ENCODE assay signal across 28 mouse cellular contexts in the genomic region with DNA sequence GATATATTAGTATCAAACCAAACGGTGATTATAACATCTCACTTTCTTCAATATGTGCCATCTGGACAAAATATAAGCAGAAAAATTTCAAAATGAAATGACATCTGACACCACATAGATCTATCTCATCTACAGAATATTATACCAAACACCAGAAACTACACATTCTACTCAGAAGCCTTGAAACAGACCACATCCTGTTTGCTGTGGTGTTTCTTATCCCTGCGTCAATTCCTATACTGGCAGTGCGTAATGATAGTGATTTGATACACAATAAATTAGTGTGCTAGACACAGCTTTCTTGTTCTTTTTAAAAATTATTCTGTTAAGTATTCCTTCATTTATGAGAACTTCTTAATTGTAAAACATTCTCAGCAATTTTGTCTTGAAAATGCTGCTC.
DNase-seq lines count a peak whose midpoint lies in the region; ATAC-seq lines count a peak whose summit lies in the region.
"Had no signal": no experiment of that assay in that cellular context is flagged by ENCODE, and none has a peak within 500 bp of the region (broad histone marks: within the 10 kb centered on the region; RNA-seq: fewer than 3 reads in every experiment).

No protein-coding gene starts in this region.

- H3K27me3 ChIP-seq in neural tube, embryonic 15.5 days (replicated peaks), result no peaks in the 10 kb centered on the region
- H3K27me3 ChIP-seq in midbrain, embryonic 15.5 days (replicated peaks), result no peaks in the 10 kb centered on the region
- H3K27me3 ChIP-seq: embryonic facial prominence, embryonic 13.5 days; forebrain, embryonic 12.5 days; forebrain, embryonic 15.5 days; hindbrain, embryonic 15.5 days had no signal

- peaks cover 7% of the 10 kb centered on the region; the same call in 1 of the 2 replicates for H3K4me1 ChIP-seq in neural tube, embryonic 15.5 days
- no peaks in the 10 kb centered on the region for H3K4me1 ChIP-seq in midbrain, embryonic 15.5 days
- H3K4me1 ChIP-seq: forebrain, embryonic 12.5 days; hindbrain, embryonic 15.5 days had no signal

- H3K4me3 ChIP-seq in neural tube, embryonic 15.5 days (replicated peaks), result no peak overlapping the region
- no peak overlapping the region for H3K4me3 ChIP-seq in midbrain, embryonic 15.5 days
- H3K4me3 ChIP-seq: embryonic facial prominence, embryonic 10.5 days; embryonic facial prominence, embryonic 13.5 days; erythroblast, embryonic 14.5 days; forebrain, embryonic 12.5 days; forebrain, embryonic 15.5 days; gastrocnemius, adult 2 months; hindbrain, embryonic 10.5 days; hindbrain, embryonic 15.5 days had no signal

- 90% methylated on average over 3 of the region's 3 CpGs for WGBS in neural tube, embryonic 15.5 days
- WGBS in midbrain, embryonic 15.5 days, result 94% methylated on average over 3 of the region's 3 CpGs

- no peak overlapping the region for H3K9ac ChIP-seq in neural tube, embryonic 15.5 days (replicated peaks)
- H3K9ac ChIP-seq in midbrain, embryonic 15.5 days, result no peak overlapping the region
- H3K9ac ChIP-seq: embryonic facial prominence, embryonic 13.5 days; forebrain, embryonic 12.5 days; forebrain, embryonic 15.5 days; hindbrain, embryonic 15.5 days had no signal

- H3K4me2 ChIP-seq in neural tube, embryonic 15.5 days, result no peak overlapping the region
- H3K4me2 ChIP-seq in midbrain, embryonic 15.5 days, result no peak overlapping the region
- H3K4me2 ChIP-seq: embryonic facial prominence, embryonic 13.5 days; forebrain, embryonic 12.5 days; forebrain, embryonic 15.5 days; heart, embryonic 11.5 days; hindbrain, embryonic 15.5 days had no signal

- peak; percentile 77 for ATAC-seq in CD4-positive, CD25-positive, alpha-beta regulatory T cell, adult 4 months
- 0 out of 2 replicates have a peak, but pooled peaks have one; percentile 22 for ATAC-seq in common myeloid progenitor, adult 5-6 weeks (replicated peaks; ENCODE audit: low read depth, poor library complexity, severe bottlenecking)
- no peak for ATAC-seq in neural tube, embryonic 15.5 days (ENCODE audit: low FRiP score)
- ATAC-seq in midbrain, embryonic 15.5 days (replicated peaks), result no peak
- ATAC-seq: intestine, embryonic 16.5 days had no signal

- no peaks in the 10 kb centered on the region for H3K9me3 ChIP-seq in neural tube, embryonic 15.5 days (replicated peaks)
- H3K9me3 ChIP-seq in midbrain, embryonic 15.5 days, result no peaks in the 10 kb centered on the region
- H3K9me3 ChIP-seq: embryonic facial prominence, embryonic 10.5 days; embryonic facial prominence, embryonic 13.5 days; forebrain, embryonic 12.5 days; forebrain, embryonic 15.5 days; hindbrain, embryonic 10.5 days; hindbrain, embryonic 15.5 days had no signal

- DNase-seq in CD4-positive helper T cell, adult 2 months (ENCODE audit: low read depth, low spot score), result peak; percentile 36
- peak; percentile 54 for DNase-seq in naive thymus-derived CD4-positive, alpha-beta T cell, adult 2 months (ENCODE audit: low read depth)
- no peak for DNase-seq in frontal cortex, postnatal 10 days (ENCODE audit: low spot score in 2 of 2)
- DNase-seq: adrenal gland, adult 2 months; adrenal gland, postnatal 14 days; cerebellum, adult 11 months; cerebellum, adult 2 months; cerebellum, adult 9-11 months; cerebellum, postnatal 25 days; embryo, embryonic 11 days; gastrocnemius, adult 2 months; gastrocnemius, postnatal 14 days; heart, adult 11 months; heart, postnatal 36 days; kidney, adult 2 months had no signal

- H3K36me3 ChIP-seq in neural tube, embryonic 15.5 days, result no peaks in the 10 kb centered on the region
- no peaks in the 10 kb centered on the region for H3K36me3 ChIP-seq in midbrain, embryonic 15.5 days (replicated peaks)
- H3K36me3 ChIP-seq: embryonic facial prominence, embryonic 10.5 days; embryonic facial prominence, embryonic 13.5 days; forebrain, embryonic 12.5 days; forebrain, embryonic 15.5 days; hindbrain, embryonic 10.5 days; hindbrain, embryonic 15.5 days had no signal

- no peak overlapping the region for H3K27ac ChIP-seq in neural tube, embryonic 15.5 days (replicated peaks)
- H3K27ac ChIP-seq in midbrain, embryonic 15.5 days, result no peak overlapping the region
- H3K27ac ChIP-seq: embryonic facial prominence, embryonic 10.5 days; embryonic facial prominence, embryonic 13.5 days; forebrain, embryonic 12.5 days; forebrain, embryonic 15.5 days; gastrocnemius, adult 2 months; hindbrain, embryonic 10.5 days; hindbrain, embryonic 15.5 days had no signal

Comparison
In these comparisons a context has a peak if more than half of its experiments do, and no peak if none do; other contexts are left out.
1. DNase-seq: peak in CD4-positive helper T cell, adult 2 months (single experiment) and naive thymus-derived CD4-positive, alpha-beta T cell, adult 2 months (single experiment); none in frontal cortex, postnatal 10 days (0 of 2).
2. ATAC-seq: peak in CD4-positive, CD25-positive, alpha-beta regulatory T cell, adult 4 months (single experiment) and common myeloid progenitor, adult 5-6 weeks (single experiment); none in neural tube, embryonic 15.5 days (single experiment) and midbrain, embryonic 15.5 days (single experiment).